Mouse (Mus musculus) midbrain, embryonic 13.5 days (tissue): Measurements from ENCODE around the gene Sh3bp1. TPM values are rescaled to one million over a fixed set of nuclear protein-coding genes. Genes with fewer than 3 reads are reported as not detected.
A peak's percentile ranks its signal among the peaks of the same experiment; 100 is the strongest.

Experiments
- ATAC-seq: fragments of 200-750 bp; cut with Nextera tagmentation; 2 replicates; pipeline ENCODE4 v1.8.0; 2017; ENCODE audit warnings: mild to moderate bottlenecking, moderate TSS enrichment, moderate library complexity
- H3K27ac ChIP-seq: fragments of 300-500 bp; sonication (generic); 2 replicates; pipeline ENCODE4 v1.5.1; 2015; ENCODE audit warnings: inconsistent platforms, mild to moderate bottlenecking, moderate library complexity
- H3K27me3 ChIP-seq: fragments of 300-500 bp; sonication (generic); 2 replicates; pipeline ENCODE4 v1.6.1; 2015; ENCODE audit warnings: mild to moderate bottlenecking, inconsistent platforms
- H3K36me3 ChIP-seq: fragments of 300-500 bp; sonication (generic); 2 replicates; pipeline ENCODE4 v1.6.1; 2015; ENCODE audit warnings: mild to moderate bottlenecking, inconsistent platforms
- H3K4me1 ChIP-seq: fragments of 300-500 bp; sonication (generic); replicated peaks from 2 replicates; pipeline ENCODE4 v1.6.1; 2015; ENCODE audit warnings: inconsistent platforms
- H3K4me2 ChIP-seq: fragments of 300-500 bp; sonication (generic); replicated peaks from 2 replicates; pipeline ENCODE4 v1.6.1; 2015; ENCODE audit warnings: moderate library complexity, mild to moderate bottlenecking, inconsistent platforms
- H3K4me3 ChIP-seq: fragments of 300-500 bp; sonication (generic); replicated peaks from 2 replicates; pipeline ENCODE4 v1.5.1; 2015; ENCODE audit warnings: mild to moderate bottlenecking, inconsistent platforms
- H3K9ac ChIP-seq: fragments of 300-500 bp; sonication (generic); replicated peaks from 2 replicates; pipeline ENCODE4 v1.6.1; 2015; ENCODE audit warnings: mild to moderate bottlenecking, inconsistent platforms
- H3K9me3 ChIP-seq: fragments of 300-500 bp; sonication (generic); 2 replicates; pipeline ENCODE4 v1.6.1; 2016; ENCODE audit warnings: mild to moderate bottlenecking, inconsistent platforms
- WGBS: fragments of 180-500 bp; shearing (Covaris S2); methylation state at CpG from one replicate; pipeline ENCODE4 v1.1.7; 2015; 5-methylcytosine and 5-hydroxymethylcytosine counted together
- polyA plus RNA-seq: library from polyadenylated mRNA; unstranded; fragments of >200 nt; fragmentation: Nextera tagmentation; extraction: Ambion mirVana; gene quantifications from 2 replicates; pipeline ENCODE4 v1.2.1, GENCODE M21; 2015

Sh3bp1 gene
- polyA plus RNA-seq, 1 experiment from 2014 or later = 4.9 TPM

- H3K4me2 ChIP-seq = peak overlapping the region; percentile 75
- no peak overlapping the region for H3K27ac ChIP-seq
- no peak overlapping the region; the same call in 1 of the 2 replicates for H3K9ac ChIP-seq
- H3K4me1 ChIP-seq = peaks cover 17% of the 10 kb centered on the region
- H3K27me3 ChIP-seq = no peaks in the 10 kb centered on the region
- H3K4me3 ChIP-seq = no peak overlapping the region
- WGBS = 93% methylated on average over 12 of the region's 12 CpGs
- H3K9me3 ChIP-seq = no peaks in the 10 kb centered on the region
- no peak for ATAC-seq
- peaks cover 46% of the 10 kb centered on the region for H3K36me3 ChIP-seq
Measured at GRCm38 (mm10) chr15:78936403-78936802, 36.8 kb downstream of the Sh3bp1 start.

GRCm38 (mm10) chr15:78937311-78937710 is 37.7 kb downstream of the Sh3bp1 start:
- H3K9ac ChIP-seq = no peak overlapping the region
- no peaks in the 10 kb centered on the region for H3K27me3 ChIP-seq
- H3K9me3 ChIP-seq = no peaks in the 10 kb centered on the region
- no peak overlapping the region for H3K4me2 ChIP-seq
- H3K4me3 ChIP-seq = no peak overlapping the region
- WGBS = 81% methylated on average over 10 of the region's 10 CpGs
- no peak for ATAC-seq
- peaks cover 52% of the 10 kb centered on the region for H3K36me3 ChIP-seq
- H3K4me1 ChIP-seq = peaks cover 18% of the 10 kb centered on the region
- H3K27ac ChIP-seq = no peak overlapping the region

- WGBS = 94% methylated on average over 2 of the region's 2 CpGs
- Histone ChIP-seq H3K4me3 (no peak overlapping the region), H3K4me2 (no peak overlapping the region), H3K4me1 (peaks cover 24% of the 10 kb centered on the region), H3K27me3 (no peaks in the 10 kb centered on the region), H3K36me3 (peaks cover 52% of the 10 kb centered on the region), H3K9me3 (no peaks in the 10 kb centered on the region), H3K9ac (no peak overlapping the region), H3K27ac (no peak overlapping the region)
- no peak for ATAC-seq
Measured at GRCm38 (mm10) chr15:78937963-78938362, 38.4 kb downstream of the Sh3bp1 start.

- Histone ChIP-seq H3K4me2 (no peak overlapping the region), H3K4me3 (no peak overlapping the region), H3K27me3 (no peaks in the 10 kb centered on the region), H3K36me3 (peaks cover 52% of the 10 kb centered on the region), H3K4me1 (peaks cover 26% of the 10 kb centered on the region), H3K9ac (no peak overlapping the region), H3K9me3 (no peaks in the 10 kb centered on the region), H3K27ac (no peak overlapping the region)
- no peak for ATAC-seq
- 95% methylated on average over 13 of the region's 13 CpGs for WGBS
Measured at GRCm38 (mm10) chr15:78940325-78940724, 40.8 kb downstream of the Sh3bp1 start.

- Histone ChIP-seq H3K27ac (peak overlapping the region; percentile 44; the same call in 1 of the 2 replicates), H3K4me2 (peak overlapping the region; percentile 50)
Measured at GRCm38 (mm10) chr15:78942663-78943062, 43.1 kb downstream of the Sh3bp1 start.

GRCm38 (mm10) chr15:78946232-78946631 is 46.7 kb downstream of the Sh3bp1 start:
- H3K9me3 ChIP-seq = no peaks in the 10 kb centered on the region
- ATAC-seq = no peak
- H3K27ac ChIP-seq = no peak overlapping the region
- H3K36me3 ChIP-seq = peaks cover 13% of the 10 kb centered on the region
- H3K4me1 ChIP-seq = peaks cover 35% of the 10 kb centered on the region
- WGBS = 73% methylated on average over 7 of the region's 7 CpGs
- H3K4me3 ChIP-seq = no peak overlapping the region
- no peak overlapping the region for H3K9ac ChIP-seq
- H3K27me3 ChIP-seq = peaks cover 17% of the 10 kb centered on the region; the same call in 1 of the 2 replicates
- H3K4me2 ChIP-seq = no peak overlapping the region

More at GRCm38 (mm10) chr15:78942663-78943062, 43.1 kb downstream of the Sh3bp1 start:
- Histone ChIP-seq H3K9ac (peak overlapping the region; percentile 57), H3K27me3 (peaks cover 17% of the 10 kb centered on the region; the same call in 1 of the 2 replicates), H3K4me1 (peaks cover 15% of the 10 kb centered on the region), H3K36me3 (peaks cover 44% of the 10 kb centered on the region), H3K9me3 (no peaks in the 10 kb centered on the region), H3K4me3 (peak overlapping the region; percentile 29)
- 4% methylated on average over 9 of the region's 9 CpGs for WGBS
- ATAC-seq = peak; percentile 65

GRCm38 (mm10) chr15:78947657-78948056 is 48.1 kb downstream of the Sh3bp1 start, which contains the start of gene Triobp:
Triobp (plus strand) TSS chr15:78947724.
- Histone ChIP-seq H3K4me3 (peak within 1 kb of the TSS; percentile 58), H3K4me2 (peak within 1 kb of the TSS; percentile 75), H3K36me3 (peaks cover 18% of the 10 kb centered on the region), H3K9me3 (no peaks in the 10 kb centered on the region), H3K27me3 (peaks cover 17% of the 10 kb centered on the region; the same call in 1 of the 2 replicates), H3K27ac (peak within 1 kb of the TSS; percentile 77), H3K4me1 (peaks cover 31% of the 10 kb centered on the region), H3K9ac (peak within 1 kb of the TSS; percentile 77)
- under 1% methylated on average over 24 of the region's 24 CpGs for WGBS
- ATAC-seq = peak; percentile 98

- peaks cover 26% of the 10 kb centered on the region for H3K4me1 ChIP-seq
- peak overlapping the region; percentile 58 for H3K4me3 ChIP-seq
- H3K27ac ChIP-seq = peak overlapping the region; percentile 77
- H3K36me3 ChIP-seq = peaks cover 24% of the 10 kb centered on the region
- peaks cover 17% of the 10 kb centered on the region; the same call in 1 of the 2 replicates for H3K27me3 ChIP-seq
- peak overlapping the region; percentile 75 for H3K4me2 ChIP-seq
- whole genome bisulfite sequencing = 5% methylated on average over 11 of the region's 11 CpGs
- H3K9me3 ChIP-seq = no peaks in the 10 kb centered on the region
- peak; percentile 51 for ATAC-seq
- peak overlapping the region; percentile 77 for H3K9ac ChIP-seq
Measured at GRCm38 (mm10) chr15:78948152-78948725, 48.7 kb downstream of the Sh3bp1 start.

GRCm38 (mm10) chr15:78948883-78949282 is 49.3 kb downstream of the Sh3bp1 start:
- Histone ChIP-seq H3K4me3 (peak overlapping the region; percentile 58), H3K4me1 (peaks cover 26% of the 10 kb centered on the region), H3K9me3 (no peaks in the 10 kb centered on the region), H3K9ac (no peak overlapping the region), H3K27me3 (peaks cover 17% of the 10 kb centered on the region; the same call in 1 of the 2 replicates), H3K27ac (no peak overlapping the region), H3K36me3 (peaks cover 30% of the 10 kb centered on the region), H3K4me2 (peak overlapping the region; percentile 75)
- WGBS = 95% methylated on average over 3 of the region's 3 CpGs
- no peak for ATAC-seq

GRCm38 (mm10) chr15:78955663-78956062 is 56.1 kb downstream of the Sh3bp1 start:
- Histone ChIP-seq H3K4me2 (no peak overlapping the region), H3K9ac (no peak overlapping the region), H3K36me3 (peaks cover 78% of the 10 kb centered on the region), H3K27me3 (no peaks in the 10 kb centered on the region), H3K4me1 (peaks cover 4% of the 10 kb centered on the region; the same call in 1 of the 2 replicates), H3K4me3 (no peak overlapping the region), H3K9me3 (no peaks in the 10 kb centered on the region), H3K27ac (no peak overlapping the region)
- ATAC-seq = no peak
- WGBS = 73% methylated on average over 3 of the region's 3 CpGs

- Histone ChIP-seq H3K36me3 (peaks cover 79% of the 10 kb centered on the region), H3K27ac (no peak overlapping the region), H3K4me2 (no peak overlapping the region), H3K9me3 (no peaks in the 10 kb centered on the region), H3K9ac (no peak overlapping the region), H3K4me1 (no peaks in the 10 kb centered on the region), H3K4me3 (no peak overlapping the region), H3K27me3 (no peaks in the 10 kb centered on the region)
- ATAC-seq = no peak
- 90% methylated on average over 4 of the region's 4 CpGs for whole genome bisulfite sequencing
Measured at GRCm38 (mm10) chr15:78956351-78956750, 56.8 kb downstream of the Sh3bp1 start.

GRCm38 (mm10) chr15:78957021-78957420 is 57.5 kb downstream of the Sh3bp1 start:
- Histone ChIP-seq H3K9ac (no peak overlapping the region), H3K9me3 (no peaks in the 10 kb centered on the region), H3K4me1 (no peaks in the 10 kb centered on the region; the same call in 1 of the 2 replicates), H3K4me2 (no peak overlapping the region), H3K27ac (no peak overlapping the region), H3K4me3 (no peak overlapping the region), H3K27me3 (no peaks in the 10 kb centered on the region), H3K36me3 (peaks cover 80% of the 10 kb centered on the region)
- no peak for ATAC-seq
- WGBS = 79% methylated on average over 15 of the region's 15 CpGs
